Mouse (Mus musculus): Measurements from ENCODE around the gene Slc45a1.

- TF ChIP-seq CTCF (IDR thresholded peaks at IDR 0.05; ENCODE audit: low read depth) (no peak), EP300 (IDR thresholded peaks at IDR 0.05; ENCODE audit: low read depth) (no peak)
These were observed 2.6 kb downstream of the Slc45a1 start for GRCm38 (mm10) chr4:150649327-150649726.
